Mouse (Mus musculus) spleen, adult 2 months (tissue): Measurements from ENCODE around the gene Nup93. TPM values are rescaled to one million over a fixed set of nuclear protein-coding genes. Genes with fewer than 3 reads are reported as not detected.
A peak's percentile ranks its signal among the peaks of the same experiment; 100 is the strongest.

Experiments
- DNase-seq, 2 experiments: peaks; one replicate each; pipeline versions ENCODE4 v3.0.0 to v3.0.0-alpha.2; 2012 to 2021; ENCODE audit warnings: low spot score in 2 of 2, low read depth in 1 of 2
- H3K27ac ChIP-seq: fragments of 200-500 bp; 2 replicates; pipeline ENCODE4 v1.5.1; 2012; ENCODE audit warnings: low read length, inconsistent platforms; ENCODE audit not compliant: insufficient read depth
- H3K27me3 ChIP-seq: fragments of 200-500 bp; 2 replicates; pipeline ENCODE4 v1.6.1; 2012; ENCODE audit warnings: mild to moderate bottlenecking, moderate library complexity, low read length, inconsistent platforms; ENCODE audit not compliant: control insufficient read depth, insufficient read depth
- H3K36me3 ChIP-seq: fragments of 200-500 bp; 2 replicates; pipeline ENCODE4 v1.6.1; 2012; ENCODE audit warnings: mild to moderate bottlenecking, low read length, inconsistent platforms; ENCODE audit not compliant: control insufficient read depth, insufficient read depth
- H3K4me1 ChIP-seq: fragments of 200-500 bp; 2 replicates; pipeline ENCODE4 v1.6.1; 2011; ENCODE audit warnings: inconsistent platforms; ENCODE audit not compliant: control insufficient read depth, insufficient read depth, insufficient read length
- H3K4me3 ChIP-seq: fragments of 200-500 bp; 2 replicates; pipeline ENCODE4 v1.5.1; 2011; ENCODE audit warnings: mild to moderate bottlenecking, inconsistent platforms; ENCODE audit not compliant: insufficient read depth, insufficient read length; ENCODE audit errors: extremely low read depth
- CTCF ChIP-seq: fragments of 200-500 bp; IDR thresholded peaks from 2 replicates; pipeline ENCODE4 v1.5.1; 2011; ENCODE audit warnings: mild to moderate bottlenecking, inconsistent platforms; ENCODE audit not compliant: insufficient read depth, insufficient read length, insufficient replicate concordance; ENCODE audit errors: extremely low read depth
- POLR2A ChIP-seq: fragments of 200-500 bp; IDR thresholded peaks from 2 replicates; pipeline ENCODE4 v1.6.1; 2011; ENCODE audit warnings: low read depth, low read length, inconsistent platforms
- WGBS: fragments of 180-500 bp; shearing (Covaris S2); methylation state at CpG from one replicate; pipeline ENCODE4 v1.1.7; 2018; 5-methylcytosine and 5-hydroxymethylcytosine counted together
- polyA plus RNA-seq: library from polyadenylated mRNA; depleted of rRNA; stranded (reverse); fragments of >200 nt; gene quantifications from 2 replicates; pipeline ENCODE4 v1.2.3, GENCODE M21; 2012

Gene Nup93
- polyA plus RNA-seq, 1 experiment, result 13.2 TPM

GRCm38 (mm10) chr8:94172809-94173732, 41.3 kb upstream of the Nup93 start:
- peaks cover 3% of the 10 kb centered on the region for H3K27me3 ChIP-seq
- no peak overlapping the region for H3K27ac ChIP-seq
- DNase-seq, result no peak
- H3K36me3 ChIP-seq, result no peaks in the 10 kb centered on the region
- H3K4me3 ChIP-seq, result no peak overlapping the region
- WGBS, result 5% methylated on average over 39 of the region's 39 CpGs
- H3K4me1 ChIP-seq, result no peaks in the 10 kb centered on the region
- TF ChIP-seq CTCF (no peak), POLR2A (no peak)

- H3K4me3 ChIP-seq, result no peak overlapping the region
- peaks cover 3% of the 10 kb centered on the region for H3K27me3 ChIP-seq
- 51% methylated on average over 11 of the region's 11 CpGs for WGBS
- TF ChIP-seq POLR2A, result no peak
- no peak for TF ChIP-seq CTCF
- no peaks in the 10 kb centered on the region for H3K36me3 ChIP-seq
- H3K27ac ChIP-seq, result no peak overlapping the region
- DNase-seq, result no peak
- peaks cover 2% of the 10 kb centered on the region; the same call in 1 of the 2 replicates for H3K4me1 ChIP-seq
These were observed 40.4 kb upstream of the Nup93 start for GRCm38 (mm10) chr8:94173848-94174403.

GRCm38 (mm10) chr8:94174619-94175213, 39.6 kb upstream of the Nup93 start:
- Histone ChIP-seq H3K4me3 (no peak overlapping the region), H3K27ac (no peak overlapping the region), H3K27me3 (peaks cover 3% of the 10 kb centered on the region; the same call in 1 of the 2 replicates), H3K4me1 (peaks cover 3% of the 10 kb centered on the region; the same call in 1 of the 2 replicates), H3K36me3 (no peaks in the 10 kb centered on the region)
- 34% methylated on average over 7 of the region's 7 CpGs for WGBS
- no peak for DNase-seq
- TF ChIP-seq CTCF, result no peak
- no peak for TF ChIP-seq POLR2A

GRCm38 (mm10) chr8:94177716-94178390, 36.5 kb upstream of the Nup93 start:
- no peaks in the 10 kb centered on the region for H3K36me3 ChIP-seq
- H3K4me3 ChIP-seq, result no peak overlapping the region
- DNase-seq, result no peak
- TF ChIP-seq POLR2A (no peak), CTCF (no peak)
- peaks cover 5% of the 10 kb centered on the region for H3K4me1 ChIP-seq
- WGBS, result 70% methylated on average over 7 of the region's 7 CpGs
- H3K27me3 ChIP-seq, result 0 out of 2 replicates have a peak, but pooled peaks cover 2% of the 10 kb centered on the region
- H3K27ac ChIP-seq, result no peak overlapping the region

- peak; percentile 27 to 40 for DNase-seq
- under 1% methylated on average over 50 of the region's 50 CpGs for WGBS
- H3K36me3 ChIP-seq, result no peaks in the 10 kb centered on the region
- 0 out of 2 replicates have a peak, but pooled peaks cover 2% of the 10 kb centered on the region for H3K27me3 ChIP-seq
- H3K4me3 ChIP-seq, result peak within 1 kb of the TSS; percentile 53
- TF ChIP-seq CTCF (no peak), POLR2A (peak; percentile 30; the same call in 1 of the 2 replicates)
- H3K4me1 ChIP-seq, result peaks cover 5% of the 10 kb centered on the region
- H3K27ac ChIP-seq, result peak within 1 kb of the TSS; percentile 34; the same call in 1 of the 2 replicates
These were observed 35.3 kb upstream of the Nup93 start, which contains the start of gene Mt1 for GRCm38 (mm10) chr8:94178857-94179712. Gene Mt1 (plus strand): TSS chr8:94179082.
